Mouse (Mus musculus): ENCODE data around the gene Endov. TPM values are rescaled to one million over a fixed set of nuclear protein-coding genes. Genes with fewer than 3 reads are reported as not detected.

Gene Endov
- polyA plus RNA-seq, 1 experiment: 18.1 TPM

- no peak overlapping the region for H3K4me3 ChIP-seq (ENCODE audit: low read depth, low read length)
- no peak overlapping the region for H3K27ac ChIP-seq (ENCODE audit: insufficient read depth, low read depth, low read length)
- peaks cover 27% of the 10 kb centered on the region for H3K27me3 ChIP-seq (ENCODE audit: control insufficient read depth, insufficient read depth, low read length)
- no peaks in the 10 kb centered on the region for H3K36me3 ChIP-seq (ENCODE audit: control insufficient read depth, insufficient read depth, low read length)
- 70% methylated on average over 9 of the region's 9 CpGs for WGBS
- H3K4me1 ChIP-seq (ENCODE audit: control insufficient read depth, insufficient read depth, insufficient read length, low read length): no peaks in the 10 kb centered on the region
- TF ChIP-seq POLR2A (IDR thresholded peaks at IDR 0.05; ENCODE audit: low read depth, low read length) (no peak), CTCF (IDR thresholded peaks at IDR 0.05; ENCODE audit: extremely low read depth, insufficient read length, insufficient replicate concordance, low read depth, low read length) (no peak)
These were observed 49.9 kb downstream of the Endov start for GRCm38 (mm10) chr11:119541082-119541481.

- 31% methylated on average over 9 of the region's 9 CpGs for WGBS
- Histone ChIP-seq H3K27ac (ENCODE audit: insufficient read depth, low read depth, low read length) (no peak overlapping the region), H3K4me3 (ENCODE audit: low read depth, low read length) (no peak overlapping the region), H3K36me3 (ENCODE audit: control insufficient read depth, insufficient read depth, low read length) (no peaks in the 10 kb centered on the region), H3K4me1 (ENCODE audit: control insufficient read depth, insufficient read depth, insufficient read length, low read length) (peaks cover 3% of the 10 kb centered on the region), H3K27me3 (ENCODE audit: control insufficient read depth, insufficient read depth, low read length) (peaks cover 36% of the 10 kb centered on the region)
- TF ChIP-seq CTCF (IDR thresholded peaks at IDR 0.05; ENCODE audit: extremely low read depth, insufficient read length, insufficient replicate concordance, low read depth, low read length) (no peak), POLR2A (IDR thresholded peaks at IDR 0.05; ENCODE audit: low read depth, low read length) (no peak)
These were observed 51.2 kb downstream of the Endov start for GRCm38 (mm10) chr11:119542371-119542770.

- H3K27me3 ChIP-seq (ENCODE audit: control insufficient read depth, insufficient read depth, low read length): peaks cover 41% of the 10 kb centered on the region
- H3K27ac ChIP-seq (ENCODE audit: insufficient read depth, low read depth, low read length): no peak overlapping the region
- WGBS: 59% methylated on average over 5 of the region's 5 CpGs
- no peaks in the 10 kb centered on the region for H3K36me3 ChIP-seq (ENCODE audit: control insufficient read depth, insufficient read depth, low read length)
- no peak for TF ChIP-seq POLR2A (IDR thresholded peaks at IDR 0.05; ENCODE audit: low read depth, low read length)
- TF ChIP-seq CTCF (IDR thresholded peaks at IDR 0.05; ENCODE audit: extremely low read depth, insufficient read length, insufficient replicate concordance, low read depth, low read length): no peak
- H3K4me1 ChIP-seq (ENCODE audit: control insufficient read depth, insufficient read depth, insufficient read length, low read length): peaks cover 8% of the 10 kb centered on the region
- H3K4me3 ChIP-seq (ENCODE audit: low read depth, low read length): no peak overlapping the region
These were observed 51.7 kb downstream of the Endov start for GRCm38 (mm10) chr11:119542886-119543285.

GRCm38 (mm10) chr11:119543816-119544517 lies 52.8 kb downstream of the Endov start:
- Histone ChIP-seq H3K27me3 (ENCODE audit: control insufficient read depth, insufficient read depth, low read length) (peaks cover 52% of the 10 kb centered on the region), H3K27ac (ENCODE audit: insufficient read depth, low read depth, low read length) (no peak overlapping the region), H3K36me3 (ENCODE audit: control insufficient read depth, insufficient read depth, low read length) (no peaks in the 10 kb centered on the region), H3K4me3 (ENCODE audit: low read depth, low read length) (no peak overlapping the region), H3K4me1 (ENCODE audit: control insufficient read depth, insufficient read depth, insufficient read length, low read length) (peaks cover 11% of the 10 kb centered on the region)
- WGBS: 55% methylated on average over 16 of the region's 16 CpGs
- TF ChIP-seq POLR2A (IDR thresholded peaks at IDR 0.05; ENCODE audit: low read depth, low read length) (no peak), CTCF (IDR thresholded peaks at IDR 0.05; ENCODE audit: extremely low read depth, insufficient read length, insufficient replicate concordance, low read depth, low read length) (no peak)

GRCm38 (mm10) chr11:119544518-119545105 lies 53.5 kb downstream of the Endov start:
- Histone ChIP-seq H3K27me3 (ENCODE audit: control insufficient read depth, insufficient read depth, low read length) (peaks cover 58% of the 10 kb centered on the region), H3K27ac (ENCODE audit: insufficient read depth, low read depth, low read length) (no peak overlapping the region), H3K4me3 (ENCODE audit: low read depth, low read length) (no peak overlapping the region), H3K4me1 (ENCODE audit: control insufficient read depth, insufficient read depth, insufficient read length, low read length) (peaks cover 17% of the 10 kb centered on the region), H3K36me3 (ENCODE audit: control insufficient read depth, insufficient read depth, low read length) (no peaks in the 10 kb centered on the region)
- WGBS: 78% methylated on average over 15 of the region's 15 CpGs
- TF ChIP-seq CTCF (IDR thresholded peaks at IDR 0.05; ENCODE audit: extremely low read depth, insufficient read length, insufficient replicate concordance, low read depth, low read length) (no peak), POLR2A (IDR thresholded peaks at IDR 0.05; ENCODE audit: low read depth, low read length) (no peak)

GRCm38 (mm10) chr11:119545281-119545680 lies 54.1 kb downstream of the Endov start:
- Histone ChIP-seq H3K27me3 (ENCODE audit: control insufficient read depth, insufficient read depth, low read length) (peaks cover 61% of the 10 kb centered on the region), H3K4me3 (ENCODE audit: low read depth, low read length) (no peak overlapping the region), H3K4me1 (ENCODE audit: control insufficient read depth, insufficient read depth, insufficient read length, low read length) (peaks cover 19% of the 10 kb centered on the region), H3K27ac (ENCODE audit: insufficient read depth, low read depth, low read length) (no peak overlapping the region), H3K36me3 (ENCODE audit: control insufficient read depth, insufficient read depth, low read length) (no peaks in the 10 kb centered on the region)
- no peak for TF ChIP-seq POLR2A (IDR thresholded peaks at IDR 0.05; ENCODE audit: low read depth, low read length)
- no peak for TF ChIP-seq CTCF (IDR thresholded peaks at IDR 0.05; ENCODE audit: extremely low read depth, insufficient read length, insufficient replicate concordance, low read depth, low read length)
- WGBS: 44% methylated on average over 3 of the region's 3 CpGs

GRCm38 (mm10) chr11:119545741-119546495 lies 54.8 kb downstream of the Endov start:
- Histone ChIP-seq H3K27me3 (ENCODE audit: control insufficient read depth, insufficient read depth, low read length) (peaks cover 61% of the 10 kb centered on the region), H3K36me3 (ENCODE audit: control insufficient read depth, insufficient read depth, low read length) (no peaks in the 10 kb centered on the region), H3K27ac (ENCODE audit: insufficient read depth, low read depth, low read length) (no peak overlapping the region), H3K4me1 (ENCODE audit: control insufficient read depth, insufficient read depth, insufficient read length, low read length) (peaks cover 19% of the 10 kb centered on the region), H3K4me3 (ENCODE audit: low read depth, low read length) (no peak overlapping the region)
- TF ChIP-seq CTCF (IDR thresholded peaks at IDR 0.05; ENCODE audit: extremely low read depth, insufficient read length, insufficient replicate concordance, low read depth, low read length) (peak; percentile 25; the same call in 1 of the 2 replicates), POLR2A (IDR thresholded peaks at IDR 0.05; ENCODE audit: low read depth, low read length) (no peak)
- 6% methylated on average over 10 of the region's 10 CpGs for WGBS
